Mouse (Mus musculus) retina, adult 2 months (tissue): ENCODE measurements around the gene Coq8a.

Source experiments
- DNase-seq: peaks from one replicate; pipeline ENCODE4 v3.0.0-alpha.2; 2012; ENCODE audit warnings: low read depth, low spot score

Gene Coq8a

DNA sequence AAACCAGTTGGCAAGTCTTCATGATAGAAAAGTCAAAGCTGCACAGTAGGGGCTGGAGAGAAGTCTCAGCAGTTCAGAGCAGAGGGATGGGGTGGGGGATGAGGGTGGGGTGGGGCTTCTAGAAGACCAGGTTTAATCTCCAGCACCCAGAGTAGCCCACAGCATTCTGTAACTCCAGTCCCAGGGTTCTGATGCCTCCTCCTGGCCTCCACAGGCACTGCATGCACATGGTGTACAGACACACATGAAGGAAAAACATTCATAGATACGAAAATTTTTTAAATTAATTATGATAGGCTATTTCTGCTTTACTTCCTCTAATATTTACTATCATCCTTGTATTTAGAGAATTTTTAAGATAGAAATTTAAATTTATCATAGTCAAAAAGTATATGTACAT lies 82.9 kb downstream of the Coq8a start:
- no peak for DNase-seq
